Mouse (Mus musculus) liver, postnatal 0 days (tissue): ENCODE results near the gene Zfp846. TPM values are rescaled to one million over a fixed set of nuclear protein-coding genes. Genes with fewer than 3 reads are reported as not detected.

Experiments used
- ATAC-seq: fragments of 200-750 bp; cut with Nextera tagmentation; 2 replicates; pipeline ENCODE4 v1.8.0; 2017; ENCODE audit warnings: mild to moderate bottlenecking, moderate library complexity
- DNase-seq: peaks from one replicate; pipeline ENCODE4 v3.0.0-alpha.2; 2016
- H3K27ac ChIP-seq: fragments of 300-500 bp; sonication (generic); 2 replicates; pipeline ENCODE4 v1.5.1; 2014; ENCODE audit warnings: antibody characterized with exemption, moderate library complexity, mild to moderate bottlenecking, low read depth
- H3K27me3 ChIP-seq: fragments of 300-500 bp; sonication (generic); 2 replicates; pipeline ENCODE4 v1.6.1; 2014; ENCODE audit warnings: low read length, control low read depth, mixed read lengths; ENCODE audit not compliant: insufficient read depth
- H3K36me3 ChIP-seq: fragments of 300-500 bp; sonication (generic); replicated peaks from 2 replicates; pipeline ENCODE4 v1.6.1; 2014; ENCODE audit warnings: mild to moderate bottlenecking, control low read depth, low read length, moderate library complexity, mixed read lengths; ENCODE audit not compliant: insufficient read depth
- H3K4me1 ChIP-seq: fragments of 300-500 bp; sonication (generic); 2 replicates; pipeline ENCODE4 v1.6.1; 2014; ENCODE audit warnings: antibody characterized with exemption, mild to moderate bottlenecking, control low read depth; ENCODE audit not compliant: insufficient read depth
- H3K4me2 ChIP-seq: fragments of 300-500 bp; sonication (generic); 2 replicates; pipeline ENCODE4 v1.6.1; 2014; ENCODE audit warnings: low read depth, mild to moderate bottlenecking, low read length, moderate library complexity, mixed read lengths
- H3K4me3 ChIP-seq: fragments of 300-500 bp; sonication (generic); 2 replicates; pipeline ENCODE4 v1.5.1; 2014; ENCODE audit warnings: low read depth, low read length
- H3K9ac ChIP-seq: fragments of 300-500 bp; sonication (generic); replicated peaks from 2 replicates; pipeline ENCODE4 v1.6.1; 2014; ENCODE audit warnings: mild to moderate bottlenecking, moderate library complexity
- H3K9me3 ChIP-seq: fragments of 300-500 bp; sonication (generic); 2 replicates; pipeline ENCODE4 v1.6.1; 2016; ENCODE audit warnings: mild to moderate bottlenecking, control low read depth, low read length, mixed read lengths
- CTCF ChIP-seq: sonication (generic); IDR thresholded peaks from 2 replicates; pipeline ENCODE4 v1.5.1; 2016; ENCODE audit warnings: antibody characterized with exemption, low read depth
- EP300 ChIP-seq: IDR thresholded peaks from 2 replicates; pipeline ENCODE4 v1.6.1; 2016; ENCODE audit warnings: antibody characterized with exemption, low read depth, mild to moderate bottlenecking
- WGBS: fragments of 180-500 bp; shearing (Covaris S2); extraction: QIAGEN DNeasy Blood & Tissue Kit; methylation state at CpG from one replicate; pipeline ENCODE4 v1.1.7; 2014; ENCODE audit not compliant: insufficient replicate concordance; 5-methylcytosine and 5-hydroxymethylcytosine counted together
- polyA plus RNA-seq: library from polyadenylated mRNA; unstranded; fragments of >200 nt; fragmentation: Nextera tagmentation; extraction: Ambion mirVana; gene quantifications from 2 replicates; pipeline ENCODE4 v1.2.1, GENCODE M21; 2015

Zfp846 gene
- polyA plus RNA-seq, 1 experiment from 2014 or later = 2.1 TPM

GRCm38 (mm10) chr9:20636256-20636655 lies 55.2 kb downstream of the Zfp846 start:
- peaks cover 26% of the 10 kb centered on the region for H3K36me3 ChIP-seq
- no peak overlapping the region for H3K4me3 ChIP-seq
- no peaks in the 10 kb centered on the region for H3K9me3 ChIP-seq
- no peak overlapping the region for H3K9ac ChIP-seq
- peak overlapping the region; percentile 69; the same call in 1 of the 2 replicates for H3K27ac ChIP-seq
- DNase-seq (peak; percentile 48), ATAC-seq (peak; percentile 78)
- TF ChIP-seq EP300 (no peak), CTCF (no peak)
- 0 out of 2 replicates have a peak, but pooled peaks cover 10% of the 10 kb centered on the region for H3K4me1 ChIP-seq
- WGBS = 65% methylated on average over 3 of the region's 3 CpGs
- H3K4me2 ChIP-seq = no peak overlapping the region
- H3K27me3 ChIP-seq = no peaks in the 10 kb centered on the region

GRCm38 (mm10) chr9:20636790-20637189 lies 55.7 kb downstream of the Zfp846 start:
- no peak for DNase-seq
- H3K4me2 ChIP-seq = no peak overlapping the region
- no peaks in the 10 kb centered on the region for H3K9me3 ChIP-seq
- peak overlapping the region; percentile 66 for H3K27ac ChIP-seq
- no peak overlapping the region for H3K9ac ChIP-seq
- no peaks in the 10 kb centered on the region for H3K27me3 ChIP-seq
- TF ChIP-seq CTCF = no peak
- TF ChIP-seq EP300 = no peak
- peaks cover 26% of the 10 kb centered on the region for H3K36me3 ChIP-seq
- H3K4me3 ChIP-seq = no peak overlapping the region
- 0 out of 2 replicates have a peak, but pooled peaks cover 14% of the 10 kb centered on the region for H3K4me1 ChIP-seq
- 74% methylated on average over 2 of the region's 2 CpGs for WGBS
- ATAC-seq = no peak

DNA sequence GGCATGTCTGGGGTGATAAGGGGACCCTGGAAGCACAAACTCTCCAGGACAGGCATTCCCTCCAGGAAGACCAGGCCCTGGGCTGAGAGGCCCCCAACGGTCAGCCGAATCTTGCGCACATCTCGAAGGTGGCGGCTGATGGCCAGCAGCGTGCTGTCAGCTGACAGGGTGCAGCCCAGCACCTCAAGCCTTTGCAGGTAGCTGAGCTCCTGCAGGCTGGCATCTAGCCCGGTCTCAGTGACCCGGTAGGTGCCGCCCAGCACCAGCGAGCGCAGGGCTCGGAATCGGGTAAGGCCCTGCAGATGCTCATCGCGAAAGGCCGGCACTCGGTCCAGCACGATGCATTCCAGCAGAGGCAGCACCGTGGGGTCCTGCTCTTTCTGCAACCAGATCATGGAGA lies 57.5 kb downstream of the Zfp846 start:
- DNase-seq (no peak), ATAC-seq (no peak)
- TF ChIP-seq CTCF (no peak), EP300 (no peak)
- Histone ChIP-seq H3K9me3 (no peaks in the 10 kb centered on the region), H3K27me3 (no peaks in the 10 kb centered on the region), H3K4me3 (no peak overlapping the region), H3K4me1 (peaks cover 22% of the 10 kb centered on the region), H3K27ac (no peak overlapping the region), H3K9ac (no peak overlapping the region), H3K36me3 (peaks cover 26% of the 10 kb centered on the region), H3K4me2 (no peak overlapping the region)
- 87% methylated on average over 19 of the region's 19 CpGs for WGBS

GRCm38 (mm10) chr9:20639486-20639885 lies 58.4 kb downstream of the Zfp846 start:
- ATAC-seq = no peak
- peaks cover 26% of the 10 kb centered on the region for H3K36me3 ChIP-seq

DNA sequence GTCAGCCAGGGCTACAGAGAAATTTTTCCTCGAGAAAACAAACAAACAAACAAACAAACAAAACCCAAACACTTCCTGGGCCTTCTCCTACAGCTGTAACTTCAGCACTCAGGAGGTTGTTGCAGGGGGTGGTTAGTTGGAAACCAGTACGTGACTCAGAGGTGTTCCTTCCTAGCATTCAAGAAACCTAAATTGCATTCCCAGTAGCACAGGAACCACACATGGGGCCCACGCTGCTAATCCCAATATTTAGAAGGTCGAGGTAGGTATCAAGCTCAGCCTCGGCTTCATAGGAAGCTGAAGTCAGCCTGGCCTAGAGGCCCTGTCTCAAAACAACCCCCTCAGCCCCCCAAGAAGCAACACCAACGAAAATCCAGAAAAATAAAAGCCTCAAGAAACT lies 60.4 kb downstream of the Zfp846 start:
- Histone ChIP-seq H3K4me2 (peak overlapping the region; percentile 90), H3K9ac (peak overlapping the region; percentile 92), H3K9me3 (no peaks in the 10 kb centered on the region), H3K27me3 (no peaks in the 10 kb centered on the region), H3K27ac (peak overlapping the region; percentile 95), H3K4me3 (peak overlapping the region; percentile 95), H3K36me3 (peaks cover 29% of the 10 kb centered on the region), H3K4me1 (peaks cover 24% of the 10 kb centered on the region)
- DNase-seq (no peak), ATAC-seq (no peak)
- TF ChIP-seq EP300 (no peak), CTCF (no peak)
- WGBS = 24% methylated on average over 6 of the region's 6 CpGs

More at GRCm38 (mm10) chr9:20639486-20639885, 58.4 kb downstream of the Zfp846 start:
- Histone ChIP-seq H3K9me3 (no peaks in the 10 kb centered on the region), H3K27ac (no peak overlapping the region), H3K4me1 (peaks cover 24% of the 10 kb centered on the region), H3K4me3 (no peak overlapping the region), H3K9ac (no peak overlapping the region), H3K4me2 (no peak overlapping the region), H3K27me3 (no peaks in the 10 kb centered on the region)
- 82% methylated on average over 4 of the region's 4 CpGs for WGBS
- no peak for TF ChIP-seq CTCF
- no peak for TF ChIP-seq EP300
- DNase-seq = no peak

DNA sequence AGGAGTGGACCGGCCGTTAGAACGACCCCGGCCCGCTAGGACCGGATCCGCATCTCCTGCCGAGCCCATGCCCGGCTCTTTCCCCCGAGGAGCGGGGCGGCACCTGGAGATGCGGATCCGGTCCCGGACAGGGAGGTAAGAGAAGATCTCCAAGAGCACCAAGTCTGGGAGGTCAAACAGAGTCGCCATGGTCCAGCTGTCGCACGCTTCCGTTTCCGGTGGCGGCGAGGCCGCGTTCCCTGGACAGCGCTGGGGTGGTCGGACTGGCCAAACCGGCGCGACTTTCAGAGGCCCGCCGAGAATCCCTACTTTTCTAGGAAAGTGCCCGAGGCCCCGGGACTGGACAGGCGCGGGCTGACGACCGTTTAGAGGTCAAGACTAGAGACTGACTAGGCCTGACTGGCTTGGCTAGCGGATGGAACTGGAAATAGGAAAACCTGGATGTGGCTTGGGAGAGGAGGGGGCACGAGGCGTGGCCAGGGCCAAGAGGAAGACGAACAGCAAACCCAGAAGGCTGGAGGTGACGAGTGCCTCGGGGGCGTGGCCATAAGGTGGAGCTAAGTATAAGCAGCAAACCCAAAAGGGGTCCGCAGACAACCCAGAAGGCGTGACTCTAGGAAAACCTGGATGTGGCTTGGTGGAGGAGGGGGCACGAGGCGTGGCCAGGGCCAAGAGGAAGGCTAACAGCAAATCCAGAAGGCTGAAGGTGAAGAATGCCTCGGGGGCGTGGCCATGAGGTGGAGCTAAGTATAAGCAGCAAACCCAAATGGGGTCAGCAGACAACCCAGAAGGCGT lies 61.2 kb downstream of the Zfp846 start, which contains the start of gene Ubl5:
Gene Ubl5, plus strand, starts transcription at position 778 of the 795 bp plus-strand sequence.
- Histone ChIP-seq H3K4me2 (peak within 1 kb of the TSS; percentile 90), H3K9me3 (no peaks in the 10 kb centered on the region), H3K27me3 (no peaks in the 10 kb centered on the region), H3K27ac (peak within 1 kb of the TSS; percentile 95), H3K36me3 (peaks cover 29% of the 10 kb centered on the region), H3K9ac (peak within 1 kb of the TSS; percentile 92), H3K4me1 (peaks cover 20% of the 10 kb centered on the region), H3K4me3 (peak within 1 kb of the TSS; percentile 95)
- DNase-seq (peak; percentile 91), ATAC-seq (peak; percentile 78)
- TF ChIP-seq EP300 = no peak
- TF ChIP-seq CTCF = no peak
- 1% methylated on average over 51 of the region's 51 CpGs for WGBS
